Comparison of ENCODE assay signal across 9 mouse cellular contexts in genomic region chr3:108939573-108939972, GRCm38 (mm10). TPM values are rescaled to one million over a fixed set of nuclear protein-coding genes. Genes with fewer than 3 reads are reported as not detected.
DNase-seq lines count a peak whose midpoint lies in the region; ATAC-seq and TF ChIP-seq lines count a peak whose summit lies in the region.
"Had no signal": no experiment of that assay in that cellular context is flagged by ENCODE, and none has a peak within 500 bp of the region (broad histone marks: within the 10 kb centered on the region; RNA-seq: fewer than 3 reads in every experiment).

Gene Henmt1, plus strand, starts transcription at chr3:108939873.

- peaks cover 2% of the 10 kb centered on the region for H3K27me3 ChIP-seq in megakaryocyte, embryonic 14.5 days (replicated peaks)
- no peaks in the 10 kb centered on the region for H3K27me3 ChIP-seq in limb, embryonic 15.5 days
- no peaks in the 10 kb centered on the region for H3K27me3 ChIP-seq in stomach, embryonic 16.5 days (ENCODE audit: control insufficient read depth, insufficient read depth, low read length)

- no peak for TF ChIP-seq CTCF in gastrocnemius, adult 2 months (IDR thresholded peaks at IDR 0.05)

- H3K9ac ChIP-seq in limb, embryonic 15.5 days: no peak within 1 kb of the TSS
- peak within 1 kb of the TSS; percentile 62 for H3K9ac ChIP-seq in stomach, embryonic 16.5 days (ENCODE audit: low read length)

- 68% methylated on average over 5 of the region's 5 CpGs for WGBS in limb, embryonic 15.5 days
- WGBS in stomach, embryonic 16.5 days: 78% methylated on average over 5 of the region's 5 CpGs

- intact Hi-C loops in gastrocnemius, adult 2 months (cut with DNase I): no loop called here

- peaks cover 3% of the 10 kb centered on the region for H3K4me1 ChIP-seq in megakaryocyte, embryonic 14.5 days
- H3K4me1 ChIP-seq in limb, embryonic 15.5 days: peaks cover 4% of the 10 kb centered on the region; the same call in 1 of the 2 replicates
- no peaks in the 10 kb centered on the region for H3K4me1 ChIP-seq in stomach, embryonic 16.5 days (ENCODE audit: control insufficient read depth, insufficient read depth, low read length)

- no peak for ATAC-seq in megakaryocyte, adult 5-6 weeks (ENCODE audit: poor library complexity, severe bottlenecking)
- no peak for ATAC-seq in limb, embryonic 15.5 days (ENCODE audit: insufficient number of reproducible peaks, low FRiP score, low TSS enrichment, low read depth)
- ATAC-seq in stomach, embryonic 16.5 days (ENCODE audit: insufficient read depth, low FRiP score): no peak
- no peak for ATAC-seq in frontal cortex, adult (ENCODE audit: low TSS enrichment)

- peak within 1 kb of the TSS; percentile 42 for H3K4me3 ChIP-seq in gastrocnemius, adult 2 months
- peak within 1 kb of the TSS; percentile 65 for H3K4me3 ChIP-seq in megakaryocyte, embryonic 14.5 days (replicated peaks)
- H3K4me3 ChIP-seq in limb, embryonic 15.5 days: peak within 1 kb of the TSS; percentile 34
- H3K4me3 ChIP-seq in stomach, embryonic 16.5 days (replicated peaks; ENCODE audit: low read length): peak within 1 kb of the TSS; percentile 40

- H3K36me3 ChIP-seq in megakaryocyte, embryonic 14.5 days (replicated peaks; ENCODE audit: low read length): no peaks in the 10 kb centered on the region
- no peaks in the 10 kb centered on the region for H3K36me3 ChIP-seq in limb, embryonic 15.5 days
- no peaks in the 10 kb centered on the region for H3K36me3 ChIP-seq in stomach, embryonic 16.5 days (ENCODE audit: control insufficient read depth, insufficient read depth, low read length)

- H3K9me3 ChIP-seq in megakaryocyte, embryonic 14.5 days: peaks cover 37% of the 10 kb centered on the region
- H3K9me3 ChIP-seq in limb, embryonic 15.5 days: no peaks in the 10 kb centered on the region
- no peaks in the 10 kb centered on the region for H3K9me3 ChIP-seq in stomach, embryonic 16.5 days (replicated peaks; ENCODE audit: control insufficient read depth, low read length)

- peak within 1 kb of the TSS; percentile 55 for H3K4me2 ChIP-seq in limb, embryonic 15.5 days
- peak within 1 kb of the TSS; percentile 62 for H3K4me2 ChIP-seq in stomach, embryonic 16.5 days (ENCODE audit: low read depth, low read length)

- no peak within 1 kb of the TSS for H3K27ac ChIP-seq in gastrocnemius, adult 2 months
- no peak within 1 kb of the TSS for H3K27ac ChIP-seq in limb, embryonic 15.5 days
- no peak within 1 kb of the TSS for H3K27ac ChIP-seq in stomach, embryonic 16.5 days (ENCODE audit: low read length)

- DNase-seq in gastrocnemius, adult 2 months: no peak
- DNase-seq in gastrocnemius, postnatal 10 days: no peak
- no peak for DNase-seq in frontal cortex, postnatal 10 days (ENCODE audit: low spot score in 2 of 2)
- DNase-seq: kidney, adult 9 months had no signal

RNA-seq across cellular contexts. Expression of gene Henmt1, which starts in this region (rescaled TPM):
- total RNA-seq in gastrocnemius, adult 2 months (2021): not detected
- total RNA-seq in gastrocnemius, postnatal 10 days (2021): not detected
- polyA plus RNA-seq in megakaryocyte, embryonic 14.5 days (2012; ENCODE audit: insufficient read depth, low replicate concordance): not detected in 2 replicates
- total RNA-seq in megakaryocyte, adult 5-6 weeks (2015): 0.11 TPM in 1 of 2 replicates, not detected in the other
- 0.45 TPM in 1 of 2 replicates, not detected in the other for total RNA-seq in megakaryocyte, adult 5-6 weeks (2017)
- 0.51 and 1.00 TPM in 2 replicates for polyA plus RNA-seq in limb, embryonic 15.5 days (2015; fragmentation: Nextera tagmentation; extraction: Ambion mirVana)
- polyA plus RNA-seq in stomach, embryonic 16.5 days (2015; fragmentation: Nextera tagmentation; extraction: Ambion mirVana): 0.49 and 0.55 TPM in 2 replicates
